Mouse (Mus musculus) MEL (cell line): ENCODE measurements at regions not wholly inside any gene's neighbourhood (a gene's known extent, or its start where the extent isn't known, plus 50 kb on each side); places are given as distances from the start of the nearest gene placed in this dataset.

Source experiments
- DNase-seq: peaks from one replicate; pipeline ENCODE4 v3.0.0; 2011; ENCODE audit warnings: low read depth, low spot score
- H3K27ac ChIP-seq: 2 replicates; pipeline ENCODE4 v1.5.1; 2012; ENCODE audit warnings: low read depth, mild to moderate bottlenecking, control low read depth, low read length, moderate library complexity; ENCODE audit not compliant: control insufficient read depth
- H3K27me3 ChIP-seq, 2 experiments: fragments of 150-350 bp in 1 of 2; sonication (generic) in 1 of 2; 2 replicates each; pipeline ENCODE4 v1.6.1; 2012; ENCODE audit warnings: low read length in 2 of 2, mild to moderate bottlenecking in 2 of 2, improper control_type of control experiment in 1 of 2, moderate library complexity in 1 of 2; ENCODE audit not compliant: insufficient read depth in 2 of 2, control insufficient read depth in 1 of 2
- H3K36me3 ChIP-seq, 2 experiments: 2 replicates each; pipeline ENCODE4 v1.6.1; 2012 to 2014; ENCODE audit warnings: low read length in 2 of 2, improper control_type of control experiment in 1 of 2, inconsistent platforms in 1 of 2, mild to moderate bottlenecking in 1 of 2; ENCODE audit not compliant: insufficient read depth in 2 of 2, control insufficient read depth in 1 of 2
- H3K4me1 ChIP-seq, 2 experiments: fragments of 150-350 bp in 1 of 2; sonication (generic) in 1 of 2; 2 replicates each; pipeline ENCODE4 v1.6.1; 2012; ENCODE audit warnings: low read length in 2 of 2, improper control_type of control experiment in 1 of 2, mild to moderate bottlenecking in 1 of 2; ENCODE audit not compliant: insufficient read depth in 2 of 2, control insufficient read depth in 1 of 2
- H3K4me3 ChIP-seq, 2 experiments: fragments of 150-350 bp in 1 of 2; sonication (generic) in 1 of 2; 2 replicates each; pipeline ENCODE4 v1.5.1; 2012; ENCODE audit warnings: low read depth in 2 of 2, low read length in 2 of 2, mild to moderate bottlenecking in 2 of 2, moderate library complexity in 2 of 2, control low read depth in 1 of 2, improper control_type of control experiment in 1 of 2; ENCODE audit not compliant: control insufficient read depth in 1 of 2, insufficient read depth in 1 of 2
- H3K79me2 ChIP-seq: 2 replicates; pipeline ENCODE4 v1.6.1; 2012; ENCODE audit warnings: mild to moderate bottlenecking, low read length, moderate library complexity; ENCODE audit not compliant: control insufficient read depth, poor library complexity, insufficient read depth
- H3K9ac ChIP-seq: 2 replicates; pipeline ENCODE4 v1.6.1; 2012; ENCODE audit warnings: low read depth, mild to moderate bottlenecking, control low read depth, low read length, moderate library complexity; ENCODE audit not compliant: control insufficient read depth, poor library complexity, severe bottlenecking
- H3K9me3 ChIP-seq: fragments of 150-350 bp; sonication (generic); replicated peaks from 2 replicates; pipeline ENCODE4 v1.6.1; 2012; ENCODE audit warnings: mild to moderate bottlenecking, low read length, improper control_type of control experiment, moderate library complexity; ENCODE audit not compliant: insufficient read depth
- BHLHE40 ChIP-seq: IDR thresholded peaks from 2 replicates; pipeline ENCODE4 v1.6.1; 2012; ENCODE audit warnings: low read depth, mild to moderate bottlenecking, inconsistent platforms, low read length, improper control_type of control experiment, borderline replicate concordance
- CTCF ChIP-seq, 3 experiments: IDR thresholded peaks in 2 of 3; conservative IDR thresholded peaks in 1 of 3; 2 replicates each; pipeline ENCODE4 v1.5.1; 2011 to 2012; ENCODE audit warnings: low read length in 3 of 3, low read depth in 2 of 3, mild to moderate bottlenecking in 2 of 3, improper control_type of control experiment in 1 of 3, inconsistent platforms in 1 of 3, mixed read lengths in 1 of 3, moderate library complexity in 1 of 3; ENCODE audit not compliant: control insufficient read depth in 1 of 3, insufficient read depth in 1 of 3, poor library complexity in 1 of 3, severe bottlenecking in 1 of 3
- E2F4 ChIP-seq: IDR thresholded peaks from 2 replicates; pipeline ENCODE4 v1.6.1; 2011; ENCODE audit warnings: low read depth, low read length, improper control_type of control experiment, borderline replicate concordance
- EP300 ChIP-seq, 2 experiments: IDR thresholded peaks; 2 replicates each; pipeline ENCODE4 v1.6.1; 2011; ENCODE audit warnings: improper control_type of control experiment in 2 of 2, low read length in 2 of 2, low read depth in 1 of 2, mild to moderate bottlenecking in 1 of 2
- ETS1 ChIP-seq: IDR thresholded peaks from 2 replicates; pipeline ENCODE4 v1.6.1; 2012; ENCODE audit warnings: low read depth, mild to moderate bottlenecking, inconsistent platforms, low read length, improper control_type of control experiment, moderate library complexity
- GATA1 ChIP-seq: IDR thresholded peaks from 2 replicates; pipeline ENCODE4 v1.6.1; 2011; ENCODE audit warnings: low read depth, low read length, improper control_type of control experiment
- JUND ChIP-seq: IDR thresholded peaks from 2 replicates; pipeline ENCODE4 v1.6.1; 2011; ENCODE audit warnings: low read depth, mild to moderate bottlenecking, improper control_type of control experiment, low read length
- KAT2A ChIP-seq: conservative IDR thresholded peaks from 2 replicates; pipeline ENCODE4 v1.6.1; 2012; ENCODE audit warnings: low read depth, low read length, improper control_type of control experiment, inconsistent platforms
- MAFK ChIP-seq: IDR thresholded peaks from 2 replicates; pipeline ENCODE4 v1.6.1; 2011; ENCODE audit warnings: low read depth, mild to moderate bottlenecking, low read length, improper control_type of control experiment, borderline replicate concordance
- MAZ ChIP-seq: IDR thresholded peaks from 2 replicates; pipeline ENCODE4 v1.6.1; 2012; ENCODE audit warnings: low read depth, mild to moderate bottlenecking, inconsistent platforms, low read length, improper control_type of control experiment
- MEF2A ChIP-seq: IDR thresholded peaks from 2 replicates; pipeline ENCODE4 v1.6.1; 2014; ENCODE audit warnings: low read depth, mild to moderate bottlenecking, inconsistent platforms, low read length, improper control_type of control experiment; ENCODE audit not compliant: poor library complexity, insufficient replicate concordance, severe bottlenecking; ENCODE audit errors: extremely low read depth
- MXI1 ChIP-seq: IDR thresholded peaks from 2 replicates; pipeline ENCODE4 v1.6.1; 2011; ENCODE audit warnings: mild to moderate bottlenecking, low read depth, low read length, improper control_type of control experiment
- NELFE ChIP-seq: IDR thresholded peaks from 2 replicates; pipeline ENCODE4 v1.6.1; 2011; ENCODE audit warnings: low read depth, low read length, improper control_type of control experiment
- NRF1 ChIP-seq: IDR thresholded peaks from 2 replicates; pipeline ENCODE4 v1.6.1; 2014; ENCODE audit warnings: low read depth, mild to moderate bottlenecking, inconsistent platforms, low read length, improper control_type of control experiment, moderate library complexity; ENCODE audit not compliant: poor library complexity, insufficient read depth, severe bottlenecking
- POLR2A ChIP-seq, 2 experiments: IDR thresholded peaks; 2 replicates each; pipeline ENCODE4 v1.6.1; 2011 to 2012; ENCODE audit warnings: low read length in 2 of 2, mild to moderate bottlenecking in 2 of 2, control low read depth in 1 of 2, improper control_type of control experiment in 1 of 2, low read depth in 1 of 2, moderate library complexity in 1 of 2; ENCODE audit not compliant: control insufficient read depth in 1 of 2, insufficient read depth in 1 of 2, poor library complexity in 1 of 2
- SIN3A ChIP-seq: IDR thresholded peaks from 2 replicates; pipeline ENCODE4 v1.6.1; 2012; ENCODE audit warnings: low read length, improper control_type of control experiment, inconsistent platforms
- ZKSCAN1 ChIP-seq: IDR thresholded peaks from 2 replicates; pipeline ENCODE4 v1.6.1; 2012; ENCODE audit warnings: low read depth, mild to moderate bottlenecking, inconsistent platforms, low read length, improper control_type of control experiment, moderate library complexity
- ZMIZ1 ChIP-seq: IDR thresholded peaks from 2 replicates; pipeline ENCODE4 v1.6.1; 2012; ENCODE audit warnings: low read depth, mild to moderate bottlenecking, inconsistent platforms, low read length, improper control_type of control experiment, moderate library complexity

DNA sequence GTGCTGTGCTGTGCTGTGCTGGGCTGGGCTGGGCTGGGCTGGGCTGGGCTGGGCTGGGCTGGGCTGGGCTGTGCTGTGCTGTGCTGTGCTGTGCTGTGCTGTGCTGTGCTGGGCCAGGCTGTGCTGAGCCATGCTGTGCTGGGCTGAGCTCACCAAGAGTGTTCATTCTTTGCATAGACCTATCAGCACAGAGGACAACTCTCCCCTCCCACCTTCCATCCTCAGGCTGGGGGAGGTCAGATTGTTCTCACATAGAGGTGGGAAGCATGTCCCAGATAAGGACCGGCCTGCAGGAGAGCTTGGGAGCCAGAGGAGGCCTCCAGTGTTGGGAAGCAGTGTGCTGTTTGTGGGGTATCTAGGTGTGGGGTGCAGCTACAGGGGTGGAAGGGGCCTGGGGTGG, 188.0 kb downstream of the Matn1 start:
- TF ChIP-seq MEF2A (no peak), ETS1 (no peak), SIN3A (no peak), ZKSCAN1 (no peak), POLR2A (IDR thresholded peaks at IDR 0.05; ENCODE audit: control insufficient read depth in 1 of 2, insufficient read depth in 1 of 2, low read depth in 1 of 2, low read length in 2 of 2, poor library complexity in 1 of 2) (no peak), MAFK (no peak), CTCF (IDR thresholded peaks at IDR 0.05 in 2 of 3, conservative IDR thresholded peaks at IDR 0.05 in 1 of 3; ENCODE audit: control insufficient read depth in 1 of 3, insufficient read depth in 1 of 3, low read depth in 2 of 3, low read length in 3 of 3, poor library complexity in 1 of 3, severe bottlenecking in 1 of 3) (no peak), NRF1 (no peak), E2F4 (no peak), KAT2A (no peak), BHLHE40 (no peak), EP300 (IDR thresholded peaks at IDR 0.05; ENCODE audit: low read depth in 1 of 2, low read length in 2 of 2) (no peak), NELFE (no peak), JUND (no peak), MAZ (no peak), GATA1 (no peak), ZMIZ1 (no peak), MXI1 (no peak)
- TF ChIP-seq, all 39 proteins: peak for 0
- Histone ChIP-seq H3K4me1 (no peaks in the 10 kb centered on the region), H3K79me2 (no peaks in the 10 kb centered on the region), H3K36me3 (no peaks in the 10 kb centered on the region), H3K9me3 (no peaks in the 10 kb centered on the region), H3K27me3 (no peaks in the 10 kb centered on the region), H3K27ac (no peak overlapping the region), H3K9ac (no peak overlapping the region), H3K4me3 (no peak overlapping the region)
- no peak for DNase-seq

GRCm38 (mm10) chr4:131132781-131133180, 188.6 kb downstream of the Matn1 start:
- no peaks in the 10 kb centered on the region for H3K4me1 ChIP-seq
- no peaks in the 10 kb centered on the region for H3K27me3 ChIP-seq
- H3K4me3 ChIP-seq = no peak overlapping the region
- TF ChIP-seq BHLHE40 = no peak
- no peak for DNase-seq
- H3K9ac ChIP-seq = no peak overlapping the region
- no peaks in the 10 kb centered on the region for H3K9me3 ChIP-seq
- no peak overlapping the region for H3K27ac ChIP-seq
- no peaks in the 10 kb centered on the region for H3K36me3 ChIP-seq
- no peaks in the 10 kb centered on the region for H3K79me2 ChIP-seq
